Mouse (Mus musculus): ENCODE data around the gene P4htm.

DNA sequence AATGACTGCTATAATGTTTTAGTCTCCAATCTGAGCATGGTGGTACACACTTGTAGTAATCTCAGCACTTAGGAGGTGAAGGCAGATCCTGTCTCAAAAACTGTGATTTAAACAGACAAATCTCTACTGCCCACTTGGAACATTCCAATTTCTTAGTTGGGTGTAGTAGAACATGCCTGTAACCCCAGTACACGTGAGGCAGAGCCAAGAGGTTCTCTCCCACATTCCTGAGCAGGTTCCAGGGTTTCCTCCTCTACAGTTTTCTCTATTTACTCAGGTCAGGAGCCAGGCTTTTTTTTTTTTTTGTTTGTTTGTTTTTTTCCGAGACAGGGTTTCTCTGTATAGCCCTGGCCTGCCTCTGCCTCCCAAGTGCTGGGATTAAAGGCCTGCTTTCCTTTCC lies 2.5 kb upstream of the P4htm start:
- TF ChIP-seq SMC3 (IDR thresholded peaks at IDR 0.05; ENCODE audit: low read depth, low read length) (no peak), CTCF (conservative IDR thresholded peaks at IDR 0.05 in 1 of 2, IDR thresholded peaks at IDR 0.05 in 1 of 2; ENCODE audit: low read depth in 2 of 2, low read length in 2 of 2) (no peak), SIN3A (IDR thresholded peaks at IDR 0.05; ENCODE audit: low read length) (no peak), MEF2A (IDR thresholded peaks at IDR 0.05; ENCODE audit: borderline replicate concordance, low read depth, low read length) (no peak), POLR2AphosphoS2 (IDR thresholded peaks at IDR 0.05; ENCODE audit: low read depth, low read length) (no peak), MAFK (IDR thresholded peaks at IDR 0.05; ENCODE audit: insufficient replicate concordance, low read length) (no peak), ZNF384 (IDR thresholded peaks at IDR 0.05; ENCODE audit: low read depth, low read length) (no peak), UBTF (IDR thresholded peaks at IDR 0.05; ENCODE audit: low read depth, low read length) (no peak), HCFC1 (IDR thresholded peaks at IDR 0.05; ENCODE audit: low read depth, low read length) (no peak), POLR2A (IDR thresholded peaks at IDR 0.05; ENCODE audit: low read depth, low read length) (no peak), MYC (IDR thresholded peaks at IDR 0.05; ENCODE audit: low read depth, low read length) (no peak), E2F4 (IDR thresholded peaks at IDR 0.05; ENCODE audit: insufficient replicate concordance, low read depth, low read length) (no peak), EP300 (IDR thresholded peaks at IDR 0.05; ENCODE audit: low read length) (no peak), USF2 (conservative IDR thresholded peaks at IDR 0.05; ENCODE audit: low read depth, low read length) (no peak)
